Mouse (Mus musculus): ENCODE results near the gene Nek7.

Gene Nek7

GRCm38 (mm10) chr1:138571038-138571441, 48.9 kb downstream of the Nek7 start:
- DNase-seq (ENCODE audit: low read depth) = peak; percentile 39

- DNase-seq (ENCODE audit: low read depth) = peak; percentile 31
Measured at GRCm38 (mm10) chr1:138568434-138569232, 51.3 kb downstream of the Nek7 start.

GRCm38 (mm10) chr1:138567946-138568345, 52.0 kb downstream of the Nek7 start:
- DNase-seq (ENCODE audit: low read depth) = peak; percentile 11

GRCm38 (mm10) chr1:138564677-138565076, 55.3 kb downstream of the Nek7 start:
- DNase-seq (ENCODE audit: low read depth) = no peak

- no peak for DNase-seq (ENCODE audit: low read depth)
Measured at GRCm38 (mm10) chr1:138560733-138561132, 59.2 kb downstream of the Nek7 start.

GRCm38 (mm10) chr1:138559213-138560101, 60.5 kb downstream of the Nek7 start:
- DNase-seq (ENCODE audit: low read depth) = peak; percentile 27

- peak; percentile 46 for DNase-seq (ENCODE audit: low read depth)
Measured at GRCm38 (mm10) chr1:138558342-138558741, 61.6 kb downstream of the Nek7 start.

- no peak for DNase-seq (ENCODE audit: low read depth)
Measured at GRCm38 (mm10) chr1:138554926-138555325, 65.0 kb downstream of the Nek7 start.

- DNase-seq (ENCODE audit: low read depth) = no peak
Measured at GRCm38 (mm10) chr1:138550184-138550583, 69.8 kb downstream of the Nek7 start.

- no peak for DNase-seq (ENCODE audit: low read depth)
Measured at GRCm38 (mm10) chr1:138542170-138542515, 77.8 kb downstream of the Nek7 start.

- DNase-seq (ENCODE audit: low read depth) = peak; percentile 50
Measured at GRCm38 (mm10) chr1:138541495-138542169, 78.3 kb downstream of the Nek7 start.

GRCm38 (mm10) chr1:138539713-138540112, 80.2 kb downstream of the Nek7 start:
- DNase-seq (ENCODE audit: low read depth) = no peak

- no peak for DNase-seq (ENCODE audit: low read depth)
Measured at GRCm38 (mm10) chr1:138538217-138538616, 81.7 kb downstream of the Nek7 start.

- peak; percentile 64 for DNase-seq (ENCODE audit: low read depth)
Measured at GRCm38 (mm10) chr1:138535758-138536574, 84.0 kb downstream of the Nek7 start.

- peak; percentile 15 for DNase-seq (ENCODE audit: low read depth)
Measured at GRCm38 (mm10) chr1:138530604-138531003, 89.3 kb downstream of the Nek7 start.

GRCm38 (mm10) chr1:138523962-138524361, 96.0 kb downstream of the Nek7 start:
- DNase-seq (ENCODE audit: low read depth) = no peak

GRCm38 (mm10) chr1:138518235-138518634, 101.7 kb downstream of the Nek7 start:
- no peak for DNase-seq (ENCODE audit: low read depth)

GRCm38 (mm10) chr1:138517360-138518099, 102.4 kb downstream of the Nek7 start:
- no peak for DNase-seq (ENCODE audit: low read depth)

GRCm38 (mm10) chr1:138516946-138517345, 103.0 kb downstream of the Nek7 start:
- DNase-seq (ENCODE audit: low read depth) = no peak

- DNase-seq (ENCODE audit: low read depth) = no peak
Measured at GRCm38 (mm10) chr1:138515362-138515761, 104.6 kb downstream of the Nek7 start.

GRCm38 (mm10) chr1:138513982-138514381, 106.0 kb downstream of the Nek7 start:
- no peak for DNase-seq (ENCODE audit: low read depth)

Data from NIH3T3 (cell line).